Mouse (Mus musculus) limb, embryonic 14.5 days (tissue): Measurements from ENCODE around the gene Rfx4. TPM values are rescaled to one million over a fixed set of nuclear protein-coding genes. Genes with fewer than 3 reads are reported as not detected.

Source experiments
- ATAC-seq: fragments of 200-750 bp; cut with Nextera tagmentation; 2 replicates; pipeline ENCODE4 v1.8.0; 2017; ENCODE audit warnings: low read depth, moderate number of reproducible peaks, moderate TSS enrichment; ENCODE audit not compliant: low FRiP score
- DNase-seq: peaks from one replicate; pipeline ENCODE4 v3.0.0-alpha.2; 2015; ENCODE audit warnings: low spot score
- H3K27ac ChIP-seq: fragments of 300-500 bp; sonication (generic); replicated peaks from 2 replicates; pipeline ENCODE4 v1.5.1; 2014; ENCODE audit warnings: low read depth, mild to moderate bottlenecking, low read length, moderate library complexity, mixed read lengths
- H3K27me3 ChIP-seq: fragments of 300-500 bp; sonication (generic); 2 replicates; pipeline ENCODE4 v1.6.1; 2014; ENCODE audit warnings: low read length, mixed read lengths; ENCODE audit not compliant: control insufficient read depth, insufficient read depth
- H3K36me3 ChIP-seq: fragments of 300-500 bp; sonication (generic); 2 replicates; pipeline ENCODE4 v1.6.1; 2014; ENCODE audit warnings: mild to moderate bottlenecking, low read length, moderate library complexity, mixed read lengths; ENCODE audit not compliant: control insufficient read depth, insufficient read depth
- H3K4me1 ChIP-seq: fragments of 300-500 bp; sonication (generic); 2 replicates; pipeline ENCODE4 v1.6.1; 2014; ENCODE audit warnings: antibody characterized with exemption, low read length, mixed read lengths; ENCODE audit not compliant: control insufficient read depth, insufficient read depth
- H3K4me2 ChIP-seq: fragments of 300-500 bp; sonication (generic); replicated peaks from 2 replicates; pipeline ENCODE4 v1.6.1; 2014; ENCODE audit warnings: low read depth, mild to moderate bottlenecking, low read length, moderate library complexity; ENCODE audit not compliant: severe bottlenecking
- H3K4me3 ChIP-seq: fragments of 300-500 bp; sonication (generic); replicated peaks from 2 replicates; pipeline ENCODE4 v1.5.1; 2014; ENCODE audit warnings: low read length
- H3K9ac ChIP-seq: fragments of 300-500 bp; sonication (generic); 2 replicates; pipeline ENCODE4 v1.6.1; 2014; ENCODE audit warnings: mild to moderate bottlenecking, low read depth, low read length, moderate library complexity; ENCODE audit not compliant: severe bottlenecking
- H3K9me3 ChIP-seq: fragments of 300-500 bp; sonication (generic); 2 replicates; pipeline ENCODE4 v1.6.1; 2016; ENCODE audit warnings: low read length; ENCODE audit not compliant: control insufficient read depth
- POLR2A ChIP-seq: fragments of 200-500 bp; IDR thresholded peaks from 2 replicates; pipeline ENCODE4 v1.8.0; 2012; ENCODE audit warnings: inconsistent platforms, mild to moderate bottlenecking, moderate library complexity, borderline replicate concordance; ENCODE audit not compliant: insufficient read depth, insufficient read length; ENCODE audit errors: extremely low read depth
- WGBS: fragments of 180-500 bp; shearing (Covaris S2); extraction: QIAGEN DNeasy Blood & Tissue Kit; methylation state at CpG from one replicate; pipeline ENCODE4 v1.1.7; 2014; 5-methylcytosine and 5-hydroxymethylcytosine counted together
- polyA plus RNA-seq, 2 experiments: library from polyadenylated mRNA; depleted of rRNA in 1 of 2; stranded (reverse) in 1 of 2; unstranded in 1 of 2; fragments of >200 nt; fragmentation: Nextera tagmentation in 1 of 2; extraction: Ambion mirVana in 1 of 2; gene quantifications; 2 replicates each; pipeline versions ENCODE4 v1.2.1 to v1.2.3; 2012 to 2014

The Rfx4 gene
- polyA plus RNA-seq, 2 experiments = 0.12 to 0.41 TPM

DNA sequence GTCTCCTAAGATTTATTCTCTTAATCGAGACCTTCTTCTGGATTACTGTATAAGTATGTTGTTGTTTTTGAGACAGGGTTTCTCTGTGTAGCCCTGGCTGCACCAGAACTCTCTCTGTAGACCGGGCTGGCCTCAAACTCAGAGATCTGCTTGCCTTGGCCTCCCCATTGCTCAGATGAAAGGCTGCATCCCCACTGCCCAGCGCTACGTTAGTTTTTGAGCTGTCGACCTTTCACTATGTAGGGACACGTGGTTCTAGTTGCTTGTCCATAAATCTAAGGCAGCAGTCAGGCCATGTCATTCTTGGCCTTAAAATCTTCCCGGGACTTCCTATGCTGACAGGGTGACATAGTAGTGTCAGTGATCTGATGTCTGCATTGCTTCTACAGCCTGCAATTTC lies 170.5 kb downstream of the Rfx4 start:
- Histone ChIP-seq H3K27me3 (no peaks in the 10 kb centered on the region), H3K27ac (no peak overlapping the region), H3K4me1 (peaks cover 3% of the 10 kb centered on the region; the same call in 1 of the 2 replicates), H3K4me3 (no peak overlapping the region), H3K9ac (no peak overlapping the region), H3K9me3 (no peaks in the 10 kb centered on the region), H3K36me3 (peaks cover 23% of the 10 kb centered on the region), H3K4me2 (no peak overlapping the region)
- DNase-seq (no peak), ATAC-seq (no peak)
- 53% methylated on average over 7 of the region's 7 CpGs for WGBS
- TF ChIP-seq POLR2A = no peak

DNA sequence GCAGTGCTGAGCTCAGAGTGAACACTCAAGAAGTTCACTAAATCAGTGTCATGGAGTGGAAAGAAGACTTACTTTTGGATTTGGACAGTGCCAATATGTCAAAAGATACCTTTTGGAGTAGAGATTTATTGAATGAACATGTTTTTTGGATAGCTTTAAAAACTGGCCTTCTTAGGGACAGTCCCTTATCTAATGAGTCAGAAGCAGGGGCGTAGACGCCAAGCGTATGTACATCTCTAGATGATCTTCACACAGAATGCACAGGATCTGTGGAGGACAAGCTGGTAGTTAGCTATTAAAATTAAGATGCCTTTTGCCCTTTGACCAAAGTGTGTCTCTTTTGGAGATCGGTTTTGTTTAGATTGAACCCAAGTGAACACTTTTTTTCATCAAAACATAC lies 171.0 kb downstream of the Rfx4 start:
- Histone ChIP-seq H3K27ac (no peak overlapping the region), H3K4me3 (no peak overlapping the region), H3K9me3 (no peaks in the 10 kb centered on the region), H3K36me3 (peaks cover 23% of the 10 kb centered on the region), H3K9ac (no peak overlapping the region), H3K27me3 (no peaks in the 10 kb centered on the region), H3K4me2 (no peak overlapping the region), H3K4me1 (peaks cover 3% of the 10 kb centered on the region; the same call in 1 of the 2 replicates)
- 97% methylated on average over 4 of the region's 4 CpGs for WGBS
- DNase-seq (no peak), ATAC-seq (no peak)
- no peak for TF ChIP-seq POLR2A

DNA sequence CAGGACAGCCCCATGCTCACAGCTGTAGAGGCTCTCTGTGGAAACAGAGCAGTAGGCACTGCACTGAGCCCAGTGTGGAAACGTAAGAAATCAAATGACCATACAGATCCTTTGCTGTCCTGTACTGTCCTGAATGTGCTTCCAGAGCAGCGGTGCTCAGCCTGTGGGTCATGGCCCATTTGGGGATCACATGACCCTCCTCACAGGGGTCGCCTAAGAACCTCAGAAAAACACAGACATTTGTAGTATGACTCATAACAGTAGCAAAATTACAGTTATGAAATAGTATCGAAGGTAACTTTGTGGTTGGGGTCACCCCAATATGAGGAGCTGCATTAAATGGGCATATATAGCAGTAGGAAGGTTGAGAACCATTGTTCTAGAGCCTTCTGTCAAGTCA lies 172.6 kb downstream of the Rfx4 start:
- H3K27me3 ChIP-seq = no peaks in the 10 kb centered on the region
- 70% methylated on average over 4 of the region's 4 CpGs for WGBS
- DNase-seq (no peak), ATAC-seq (no peak)
- H3K4me1 ChIP-seq = peaks cover 3% of the 10 kb centered on the region; the same call in 1 of the 2 replicates
- H3K9ac ChIP-seq = no peak overlapping the region
- no peaks in the 10 kb centered on the region for H3K9me3 ChIP-seq
- no peak overlapping the region for H3K27ac ChIP-seq
- H3K36me3 ChIP-seq = peaks cover 23% of the 10 kb centered on the region
- TF ChIP-seq POLR2A = no peak
- no peak overlapping the region for H3K4me3 ChIP-seq
- no peak overlapping the region for H3K4me2 ChIP-seq

DNA sequence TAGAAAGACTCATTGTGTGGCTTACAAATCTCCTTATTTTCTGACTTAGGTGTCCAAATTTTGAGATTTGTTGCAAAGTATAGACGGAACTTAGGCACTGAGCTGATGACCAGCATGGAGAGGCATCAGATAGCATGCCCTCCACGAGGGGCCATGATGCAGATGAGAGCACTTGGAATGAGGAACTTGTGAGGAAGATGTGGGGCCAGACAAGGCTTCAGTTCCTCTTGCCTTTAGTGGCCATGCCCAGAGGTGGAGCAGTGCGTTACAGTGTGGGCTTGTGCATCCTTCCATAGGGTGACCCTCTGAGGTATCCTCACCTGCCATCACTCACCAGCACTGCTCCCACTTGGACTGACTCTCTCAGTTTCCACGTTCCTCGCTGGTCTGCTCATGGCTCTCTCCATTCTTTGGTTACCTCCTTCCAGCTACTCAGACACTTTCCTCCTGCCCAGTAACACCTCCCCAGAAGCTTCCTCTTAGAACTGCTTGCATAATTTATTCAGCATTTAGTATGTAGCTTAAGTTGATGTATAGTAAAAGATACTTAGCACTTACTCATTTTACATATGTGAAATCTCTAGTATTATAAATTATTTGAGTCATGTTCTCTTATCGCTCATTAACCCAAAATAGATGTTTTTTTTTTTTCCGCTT lies 179.8 kb downstream of the Rfx4 start:
- Histone ChIP-seq H3K36me3 (0 out of 2 replicates have a peak, but pooled peaks cover 7% of the 10 kb centered on the region), H3K4me1 (peaks cover 2% of the 10 kb centered on the region; the same call in 1 of the 2 replicates), H3K9ac (no peak overlapping the region), H3K4me2 (no peak overlapping the region), H3K27ac (no peak overlapping the region), H3K27me3 (no peaks in the 10 kb centered on the region), H3K9me3 (no peaks in the 10 kb centered on the region), H3K4me3 (no peak overlapping the region)
- DNase-seq (no peak), ATAC-seq (no peak)
- 82% methylated on average over 6 of the region's 7 CpGs for WGBS
- no peak for TF ChIP-seq POLR2A

DNA sequence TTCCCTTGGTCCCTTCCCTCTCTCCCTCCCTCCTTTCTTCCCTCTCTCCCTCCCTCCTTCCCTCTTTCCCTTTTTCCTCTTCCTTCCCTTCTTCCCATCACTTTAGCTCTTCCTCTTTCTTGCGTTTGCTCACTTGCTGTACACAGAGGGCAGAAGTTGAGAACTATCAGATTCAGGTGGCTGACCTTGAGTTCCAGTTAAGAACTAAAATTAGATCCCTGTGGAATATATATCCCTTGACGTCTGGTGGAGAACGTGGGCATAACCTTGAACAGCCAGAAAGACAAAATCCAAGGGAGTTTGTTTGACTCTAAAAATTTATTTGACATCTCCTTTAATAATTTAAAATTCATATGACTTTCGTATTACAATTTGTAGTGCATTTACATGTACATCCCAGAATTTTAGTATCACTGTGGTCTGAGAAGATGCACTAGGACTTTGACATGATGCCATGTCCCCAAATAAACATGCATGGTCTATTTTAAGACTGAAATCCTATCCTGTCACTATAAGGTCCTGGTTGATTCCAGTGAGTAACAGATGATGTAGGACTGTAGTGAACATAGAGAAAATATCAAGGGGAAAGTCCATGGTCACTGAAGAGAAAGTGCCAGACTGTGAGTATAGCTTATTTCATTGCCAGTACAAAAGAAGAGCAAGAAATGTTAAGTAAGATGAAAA lies 181.1 kb downstream of the Rfx4 start:
- DNase-seq (no peak), ATAC-seq (no peak)
- Histone ChIP-seq H3K4me1 (peaks cover 2% of the 10 kb centered on the region; the same call in 1 of the 2 replicates), H3K9ac (no peak overlapping the region), H3K9me3 (no peaks in the 10 kb centered on the region), H3K27me3 (no peaks in the 10 kb centered on the region), H3K27ac (no peak overlapping the region), H3K4me2 (no peak overlapping the region), H3K36me3 (0 out of 2 replicates have a peak, but pooled peaks cover 7% of the 10 kb centered on the region), H3K4me3 (no peak overlapping the region)
- 79% methylated on average over 4 of the region's 4 CpGs for WGBS
- TF ChIP-seq POLR2A = no peak
